10 mouse cellular contexts compared by ENCODE assay signal in genomic region chr14:45600587-45600986, GRCm38 (mm10). TPM values are rescaled to one million over a fixed set of nuclear protein-coding genes. Genes with fewer than 3 reads are reported as not detected.
DNase-seq lines count a peak whose midpoint lies in the region; ATAC-seq lines count a peak whose summit lies in the region.
"Had no signal": no experiment of that assay in that cellular context is flagged by ENCODE, and none has a peak within 500 bp of the region (broad histone marks: within the 10 kb centered on the region; RNA-seq: fewer than 3 reads in every experiment).

No protein-coding gene starts in this region.

- no peaks in the 10 kb centered on the region for H3K9me3 ChIP-seq in forebrain, embryonic 11.5 days (ENCODE audit: control insufficient read depth, low read length)
- no peaks in the 10 kb centered on the region for H3K9me3 ChIP-seq in forebrain, embryonic 14.5 days (replicated peaks; ENCODE audit: control insufficient read depth, low read length)
- no peaks in the 10 kb centered on the region for H3K9me3 ChIP-seq in midbrain, embryonic 14.5 days (ENCODE audit: control insufficient read depth, low read length)
- H3K9me3 ChIP-seq in midbrain, embryonic 10.5 days (replicated peaks) = no peaks in the 10 kb centered on the region
- H3K9me3 ChIP-seq in neural tube, embryonic 15.5 days (replicated peaks) = no peaks in the 10 kb centered on the region
- H3K9me3 ChIP-seq in limb, embryonic 10.5 days (replicated peaks) = no peaks in the 10 kb centered on the region
- H3K9me3 ChIP-seq: embryonic facial prominence, embryonic 10.5 days had no signal

- DNase-seq in forebrain, embryonic 11.5 days (ENCODE audit: low spot score) = peak; percentile 15
- DNase-seq in forebrain, embryonic 14.5 days (ENCODE audit: low spot score) = no peak
- DNase-seq in midbrain, embryonic 14.5 days = peak; percentile 31
- DNase-seq in midbrain, embryonic 10.5 days (ENCODE audit: low spot score) = no peak
- peak; percentile 59 to 70 for DNase-seq in layer of hippocampus, postnatal 36 days
- DNase-seq in thymus, postnatal 4 days = no peak
- no peak for DNase-seq in limb, embryonic 10.5 days (ENCODE audit: low spot score)

- no peak overlapping the region for H3K4me3 ChIP-seq in forebrain, embryonic 11.5 days (ENCODE audit: low read depth, low read length)
- no peak overlapping the region for H3K4me3 ChIP-seq in forebrain, embryonic 14.5 days (ENCODE audit: low read depth, low read length)
- H3K4me3 ChIP-seq in midbrain, embryonic 14.5 days (replicated peaks; ENCODE audit: low read depth, low read length) = no peak overlapping the region
- H3K4me3 ChIP-seq in midbrain, embryonic 10.5 days = no peak overlapping the region
- no peak overlapping the region for H3K4me3 ChIP-seq in neural tube, embryonic 15.5 days (replicated peaks)
- H3K4me3 ChIP-seq in limb, embryonic 10.5 days = no peak overlapping the region
- H3K4me3 ChIP-seq: embryonic facial prominence, embryonic 10.5 days had no signal

- no peaks in the 10 kb centered on the region for H3K36me3 ChIP-seq in forebrain, embryonic 11.5 days (ENCODE audit: control insufficient read depth, insufficient read depth, low read length)
- H3K36me3 ChIP-seq in forebrain, embryonic 14.5 days (ENCODE audit: control insufficient read depth, insufficient read depth, low read length) = peaks cover 54% of the 10 kb centered on the region
- peaks cover 54% of the 10 kb centered on the region for H3K36me3 ChIP-seq in midbrain, embryonic 14.5 days (ENCODE audit: control insufficient read depth, insufficient read depth, low read length)
- peaks cover 26% of the 10 kb centered on the region for H3K36me3 ChIP-seq in midbrain, embryonic 10.5 days
- peaks cover 37% of the 10 kb centered on the region for H3K36me3 ChIP-seq in neural tube, embryonic 15.5 days
- peaks cover 5% of the 10 kb centered on the region; the same call in 1 of the 2 replicates for H3K36me3 ChIP-seq in limb, embryonic 10.5 days

- H3K4me1 ChIP-seq in forebrain, embryonic 11.5 days (replicated peaks; ENCODE audit: control insufficient read depth, insufficient read depth, low read length) = no peaks in the 10 kb centered on the region
- H3K4me1 ChIP-seq in forebrain, embryonic 14.5 days (ENCODE audit: control insufficient read depth, insufficient read depth, low read length) = no peaks in the 10 kb centered on the region
- H3K4me1 ChIP-seq in midbrain, embryonic 14.5 days (ENCODE audit: control insufficient read depth, insufficient read depth, low read length) = no peaks in the 10 kb centered on the region
- H3K4me1 ChIP-seq in midbrain, embryonic 10.5 days = no peaks in the 10 kb centered on the region
- H3K4me1 ChIP-seq in neural tube, embryonic 15.5 days = 0 out of 2 replicates have a peak, but pooled peaks cover 3% of the 10 kb centered on the region
- H3K4me1 ChIP-seq in limb, embryonic 10.5 days = no peaks in the 10 kb centered on the region
- H3K4me1 ChIP-seq: embryonic facial prominence, embryonic 10.5 days had no signal

- 92% methylated on average over 9 of the region's 9 CpGs for WGBS in forebrain, embryonic 11.5 days
- 88% methylated on average over 9 of the region's 9 CpGs for WGBS in forebrain, embryonic 14.5 days
- WGBS in midbrain, embryonic 14.5 days = 87% methylated on average over 9 of the region's 9 CpGs
- WGBS in midbrain, embryonic 10.5 days = 88% methylated on average over 9 of the region's 9 CpGs
- 85% methylated on average over 9 of the region's 9 CpGs for WGBS in neural tube, embryonic 15.5 days
- WGBS in limb, embryonic 10.5 days = 93% methylated on average over 9 of the region's 9 CpGs

- ATAC-seq in forebrain, embryonic 11.5 days (replicated peaks; ENCODE audit: low FRiP score) = no peak
- ATAC-seq in forebrain, embryonic 14.5 days = no peak
- no peak for ATAC-seq in midbrain, embryonic 14.5 days (ENCODE audit: low FRiP score, low TSS enrichment)
- ATAC-seq in neural tube, embryonic 15.5 days (ENCODE audit: low FRiP score) = peak; percentile 65; the same call in 1 of the 2 replicates
- ATAC-seq: intestine, embryonic 16.5 days had no signal

- H3K4me2 ChIP-seq in forebrain, embryonic 11.5 days (ENCODE audit: low read depth, low read length, severe bottlenecking) = no peak overlapping the region
- no peak overlapping the region for H3K4me2 ChIP-seq in forebrain, embryonic 14.5 days (ENCODE audit: low read length)
- H3K4me2 ChIP-seq in midbrain, embryonic 14.5 days (ENCODE audit: low read length) = no peak overlapping the region
- H3K4me2 ChIP-seq in neural tube, embryonic 15.5 days = no peak overlapping the region

- H3K9ac ChIP-seq in forebrain, embryonic 11.5 days (ENCODE audit: low read length) = no peak overlapping the region
- no peak overlapping the region for H3K9ac ChIP-seq in forebrain, embryonic 14.5 days (ENCODE audit: low read length)
- H3K9ac ChIP-seq in midbrain, embryonic 14.5 days (replicated peaks; ENCODE audit: low read length) = no peak overlapping the region
- H3K9ac ChIP-seq in neural tube, embryonic 15.5 days (replicated peaks) = no peak overlapping the region

- no peak overlapping the region for H3K27ac ChIP-seq in forebrain, embryonic 11.5 days (ENCODE audit: low read depth, low read length)
- no peak overlapping the region for H3K27ac ChIP-seq in forebrain, embryonic 14.5 days (ENCODE audit: low read depth, low read length)
- H3K27ac ChIP-seq in midbrain, embryonic 14.5 days (replicated peaks; ENCODE audit: low read depth, low read length) = no peak overlapping the region
- H3K27ac ChIP-seq in midbrain, embryonic 10.5 days (replicated peaks) = no peak overlapping the region
- H3K27ac ChIP-seq in neural tube, embryonic 15.5 days (replicated peaks) = peak overlapping the region; percentile 64
- no peak overlapping the region for H3K27ac ChIP-seq in limb, embryonic 10.5 days
- H3K27ac ChIP-seq: embryonic facial prominence, embryonic 10.5 days had no signal

- H3K27me3 ChIP-seq in forebrain, embryonic 11.5 days (ENCODE audit: control insufficient read depth, insufficient read depth, low read length) = no peaks in the 10 kb centered on the region
- no peaks in the 10 kb centered on the region for H3K27me3 ChIP-seq in forebrain, embryonic 14.5 days (replicated peaks; ENCODE audit: control insufficient read depth, insufficient read depth, low read length)
- H3K27me3 ChIP-seq in midbrain, embryonic 14.5 days (ENCODE audit: control insufficient read depth, insufficient read depth, low read length) = no peaks in the 10 kb centered on the region
- no peaks in the 10 kb centered on the region for H3K27me3 ChIP-seq in midbrain, embryonic 10.5 days (ENCODE audit: low read depth, poor library complexity, severe bottlenecking)
- H3K27me3 ChIP-seq in neural tube, embryonic 15.5 days (replicated peaks) = no peaks in the 10 kb centered on the region
- no peaks in the 10 kb centered on the region for H3K27me3 ChIP-seq in limb, embryonic 10.5 days (ENCODE audit: low read depth, poor library complexity, severe bottlenecking)

RNA-seq across cellular contexts. Expression of gene Ddhd1, which starts 57.4 kb away (rescaled TPM):
- polyA plus RNA-seq in forebrain, embryonic 11.5 days (2014; fragmentation: Nextera tagmentation; extraction: Ambion mirVana) = 12.7 and 13.1 TPM in 2 replicates
- polyA plus RNA-seq in forebrain, embryonic 14.5 days (2014; fragmentation: Nextera tagmentation; extraction: Ambion mirVana) = 15.5 and 17.9 TPM in 2 replicates
- polyA plus RNA-seq in midbrain, embryonic 14.5 days (2014; fragmentation: Nextera tagmentation; extraction: Ambion mirVana) = 23.7 and 25.2 TPM in 2 replicates
- 5.6 and 6.9 TPM in 2 replicates for polyA plus RNA-seq in midbrain, embryonic 10.5 days (2016; fragmentation: Nextera tagmentation; extraction: Ambion mirVana)
- 10 to 100 TPM; 78.1 to 87.0 TPM for total RNA-seq in layer of hippocampus, postnatal 36 days (2021)
- polyA plus RNA-seq in neural tube, embryonic 15.5 days (2015; fragmentation: Nextera tagmentation; extraction: Ambion mirVana) = 20.0 and 20.1 TPM in 2 replicates
- polyA plus RNA-seq in limb, embryonic 10.5 days (2016; fragmentation: Nextera tagmentation; extraction: Ambion mirVana) = 4.4 and 5.1 TPM in 2 replicates

Comparison
In these comparisons a context has a peak if more than half of its experiments do, and no peak if none do; other contexts are left out.
1. DNase-seq: peak in forebrain, embryonic 11.5 days (single experiment), midbrain, embryonic 14.5 days (single experiment) and layer of hippocampus, postnatal 36 days (2 of 2); none in forebrain, embryonic 14.5 days (single experiment), midbrain, embryonic 10.5 days (single experiment), thymus, postnatal 4 days (single experiment) and limb, embryonic 10.5 days (single experiment).